Mouse (Mus musculus): Measurements from ENCODE around the gene Usp32. TPM values are rescaled to one million over a fixed set of nuclear protein-coding genes. Genes with fewer than 3 reads are reported as not detected.

The Usp32 gene
- total and polyA plus RNA-seq, 2 experiments from 2014 or later, result 2.3 to 20.7 TPM

DNA sequence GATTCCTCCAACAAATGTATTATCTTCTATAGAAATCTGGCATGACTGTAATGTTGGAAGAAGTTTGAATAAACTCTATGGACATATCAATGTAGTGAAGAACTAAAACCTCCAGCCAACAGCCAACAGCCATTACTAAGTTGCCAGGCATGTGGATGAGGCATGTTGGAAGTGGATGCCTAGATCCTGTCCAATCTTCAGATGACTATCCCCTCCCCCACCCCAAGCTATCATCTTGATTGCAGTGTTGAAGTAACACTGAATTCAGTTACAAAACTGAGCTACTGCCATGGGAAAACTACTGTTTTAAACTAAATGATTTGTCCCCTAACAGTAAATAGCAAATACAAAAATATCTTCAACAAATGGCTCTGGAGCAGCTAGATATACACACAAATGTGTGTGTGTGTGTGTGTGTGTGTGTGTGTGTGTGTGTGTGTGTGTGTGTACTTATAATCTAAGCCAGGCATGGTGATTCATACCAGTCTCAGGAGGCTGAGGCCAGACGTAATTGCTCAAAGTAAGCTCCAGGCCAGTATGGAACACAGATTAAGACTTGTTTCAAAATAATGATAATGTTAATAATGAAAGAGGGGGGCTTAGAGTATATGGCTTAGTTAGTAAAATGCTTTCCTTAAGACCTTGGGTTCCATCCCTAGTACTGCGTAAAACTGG lies 12.4 kb upstream of the Usp32 start:
- no peak for DNase-seq (ENCODE audit: low spot score)

GRCm38 (mm10) chr11:85138776-85139474 lies 1.0 kb downstream of the Usp32 start:
- Histone ChIP-seq H3K27me3 (ENCODE audit: control insufficient read depth, insufficient read depth, low read length) (no peaks in the 10 kb centered on the region), H3K27ac (ENCODE audit: low read depth) (peak overlapping the region; percentile 88), H3K4me1 (ENCODE audit: control insufficient read depth, insufficient read depth) (no peaks in the 10 kb centered on the region), H3K4me3 (ENCODE audit: low read depth, low read length) (peak overlapping the region; percentile 96), H3K9ac (replicated peaks; ENCODE audit: low read depth, low read length) (peak overlapping the region; percentile 93), H3K9me3 (replicated peaks; ENCODE audit: control insufficient read depth, low read length) (no peaks in the 10 kb centered on the region), H3K36me3 (replicated peaks; ENCODE audit: control insufficient read depth, insufficient read depth, low read length) (no peaks in the 10 kb centered on the region), H3K4me2 (ENCODE audit: low read depth, low read length) (peak overlapping the region; percentile 77)
- TF ChIP-seq CTCF (IDR thresholded peaks at IDR 0.05; ENCODE audit: low read depth) (no peak), EP300 (IDR thresholded peaks at IDR 0.05; ENCODE audit: low read depth) (no peak)
- 1% methylated on average over 17 of the region's 17 CpGs for WGBS
- ATAC-seq (ENCODE audit: insufficient read depth, low read depth), result no peak
- peak; percentile 61 for DNase-seq (ENCODE audit: low spot score)

More for the DNA sequence above, 12.4 kb upstream of the Usp32 start:
- Histone ChIP-seq H3K4me1 (ENCODE audit: control insufficient read depth, insufficient read depth) (no peaks in the 10 kb centered on the region), H3K9ac (replicated peaks; ENCODE audit: low read depth, low read length) (no peak overlapping the region), H3K4me3 (ENCODE audit: low read depth, low read length) (no peak overlapping the region), H3K27ac (ENCODE audit: low read depth) (no peak overlapping the region), H3K36me3 (replicated peaks; ENCODE audit: control insufficient read depth, insufficient read depth, low read length) (no peaks in the 10 kb centered on the region), H3K9me3 (replicated peaks; ENCODE audit: control insufficient read depth, low read length) (no peaks in the 10 kb centered on the region), H3K4me2 (ENCODE audit: low read depth, low read length) (no peak overlapping the region), H3K27me3 (ENCODE audit: control insufficient read depth, insufficient read depth, low read length) (no peaks in the 10 kb centered on the region)
- no peak for ATAC-seq (ENCODE audit: insufficient read depth, low read depth)
- 72% methylated on average over 2 of the region's 2 CpGs for WGBS
- TF ChIP-seq EP300 (IDR thresholded peaks at IDR 0.05; ENCODE audit: low read depth) (no peak), CTCF (IDR thresholded peaks at IDR 0.05; ENCODE audit: low read depth) (no peak)

GRCm38 (mm10) chr11:85131542-85131941 lies 8.4 kb downstream of the Usp32 start:
- WGBS, result 78% methylated on average over 2 of the region's 2 CpGs
- H3K4me1 ChIP-seq (ENCODE audit: control insufficient read depth, insufficient read depth), result 0 out of 2 replicates have a peak, but pooled peaks cover 2% of the 10 kb centered on the region
- H3K4me3 ChIP-seq (ENCODE audit: low read depth, low read length), result no peak overlapping the region
- ATAC-seq (ENCODE audit: insufficient read depth, low read depth) (no peak), DNase-seq (ENCODE audit: low spot score) (no peak)
- H3K9ac ChIP-seq (replicated peaks; ENCODE audit: low read depth, low read length), result no peak overlapping the region
- H3K4me2 ChIP-seq (ENCODE audit: low read depth, low read length), result no peak overlapping the region
- TF ChIP-seq EP300 (IDR thresholded peaks at IDR 0.05; ENCODE audit: low read depth), result no peak
- no peak for TF ChIP-seq CTCF (IDR thresholded peaks at IDR 0.05; ENCODE audit: low read depth)
- H3K9me3 ChIP-seq (replicated peaks; ENCODE audit: control insufficient read depth, low read length), result no peaks in the 10 kb centered on the region
- no peaks in the 10 kb centered on the region for H3K36me3 ChIP-seq (replicated peaks; ENCODE audit: control insufficient read depth, insufficient read depth, low read length)
- H3K27ac ChIP-seq (ENCODE audit: low read depth), result no peak overlapping the region
- H3K27me3 ChIP-seq (ENCODE audit: control insufficient read depth, insufficient read depth, low read length), result no peaks in the 10 kb centered on the region

DNA sequence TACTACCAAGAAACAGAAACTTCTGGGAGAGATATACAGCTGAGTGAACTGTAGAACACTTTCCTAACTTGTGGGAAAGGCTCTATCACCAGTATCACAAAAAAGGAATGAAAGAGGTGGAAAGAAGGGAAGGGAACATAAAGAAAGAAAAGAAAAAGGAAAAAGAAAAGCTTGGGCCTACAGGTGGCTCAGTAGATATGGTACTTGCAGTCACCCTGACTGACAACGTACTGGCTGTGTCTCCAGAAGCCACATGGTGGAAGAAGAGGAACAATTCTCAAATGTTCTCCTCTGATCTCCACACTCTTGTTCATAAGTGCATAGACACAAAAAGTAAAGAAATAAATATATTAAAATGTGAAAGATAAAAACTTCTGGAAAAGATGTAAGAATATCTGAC lies 11.1 kb downstream of the Usp32 start:
- TF ChIP-seq EP300 (IDR thresholded peaks at IDR 0.05; ENCODE audit: low read depth), result no peak
- TF ChIP-seq CTCF (IDR thresholded peaks at IDR 0.05; ENCODE audit: low read depth), result no peak

DNA sequence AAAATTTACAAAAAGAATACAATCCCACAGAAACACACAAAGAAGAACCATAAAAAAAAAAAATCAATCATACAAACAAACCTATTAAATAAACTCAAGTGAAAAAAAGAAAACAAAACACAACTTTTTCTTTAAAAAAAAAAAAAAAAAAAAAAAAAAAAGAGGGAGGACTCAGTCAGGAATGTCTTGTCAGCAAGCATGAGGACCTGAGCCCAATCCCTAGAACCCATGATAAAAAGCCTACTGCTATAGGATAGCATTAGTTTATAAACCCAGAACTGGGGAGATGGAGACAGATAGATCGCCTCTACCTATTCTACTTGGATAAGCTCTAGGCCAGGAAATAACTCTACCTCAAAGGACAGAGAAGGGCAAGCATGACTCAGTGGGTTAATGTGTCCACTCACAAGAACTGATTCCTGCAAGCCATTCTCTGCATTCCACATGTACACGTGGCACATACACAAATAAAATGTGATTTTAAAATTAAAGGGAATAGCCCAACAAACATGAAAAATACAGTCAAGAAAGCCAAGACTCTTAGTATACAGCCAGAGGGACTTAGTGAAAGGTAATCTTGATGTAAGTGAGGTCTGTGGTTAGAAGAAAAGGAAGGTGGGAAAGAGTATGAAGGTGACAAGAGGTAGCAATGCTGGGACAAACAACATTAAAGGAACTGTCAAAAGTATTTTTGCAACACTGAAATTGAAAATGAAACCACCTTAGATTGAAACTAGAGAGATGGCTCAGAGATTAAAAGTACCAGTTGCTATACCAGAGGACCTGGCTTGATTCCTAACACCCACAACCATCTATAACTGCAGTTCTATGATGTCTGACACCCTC lies 13.5 kb downstream of the Usp32 start:
- H3K9ac ChIP-seq (replicated peaks; ENCODE audit: low read depth, low read length), result no peak overlapping the region
- TF ChIP-seq EP300 (IDR thresholded peaks at IDR 0.05; ENCODE audit: low read depth), result no peak
- no peak for TF ChIP-seq CTCF (IDR thresholded peaks at IDR 0.05; ENCODE audit: low read depth)
- H3K4me2 ChIP-seq (ENCODE audit: low read depth, low read length), result no peak overlapping the region
- no peaks in the 10 kb centered on the region for H3K27me3 ChIP-seq (ENCODE audit: control insufficient read depth, insufficient read depth, low read length)
- H3K27ac ChIP-seq (ENCODE audit: low read depth), result no peak overlapping the region
- no peaks in the 10 kb centered on the region for H3K9me3 ChIP-seq (replicated peaks; ENCODE audit: control insufficient read depth, low read length)
- DNase-seq (ENCODE audit: low spot score), result no peak
- H3K36me3 ChIP-seq (replicated peaks; ENCODE audit: control insufficient read depth, insufficient read depth, low read length), result no peaks in the 10 kb centered on the region
- 0 out of 2 replicates have a peak, but pooled peaks cover 5% of the 10 kb centered on the region for H3K4me1 ChIP-seq (ENCODE audit: control insufficient read depth, insufficient read depth)
- no peak overlapping the region for H3K4me3 ChIP-seq (ENCODE audit: low read depth, low read length)
- ATAC-seq (ENCODE audit: insufficient read depth, low read depth), result no peak
- WGBS, result 56% methylated on average over 2 of the region's 2 CpGs

More for the DNA sequence above, 11.1 kb downstream of the Usp32 start:
- H3K27me3 ChIP-seq (ENCODE audit: control insufficient read depth, insufficient read depth, low read length), result no peaks in the 10 kb centered on the region
- DNase-seq (ENCODE audit: low spot score) (no peak), ATAC-seq (ENCODE audit: insufficient read depth, low read depth) (no peak)
- H3K9ac ChIP-seq (replicated peaks; ENCODE audit: low read depth, low read length), result no peak overlapping the region
- H3K4me3 ChIP-seq (ENCODE audit: low read depth, low read length), result no peak overlapping the region
- H3K4me1 ChIP-seq (ENCODE audit: control insufficient read depth, insufficient read depth), result 0 out of 2 replicates have a peak, but pooled peaks cover 5% of the 10 kb centered on the region
- no peak overlapping the region for H3K27ac ChIP-seq (ENCODE audit: low read depth)
- H3K9me3 ChIP-seq (replicated peaks; ENCODE audit: control insufficient read depth, low read length), result no peaks in the 10 kb centered on the region
- no peaks in the 10 kb centered on the region for H3K36me3 ChIP-seq (replicated peaks; ENCODE audit: control insufficient read depth, insufficient read depth, low read length)
- no peak overlapping the region for H3K4me2 ChIP-seq (ENCODE audit: low read depth, low read length)
- WGBS, result 81% methylated on average over 1 of the region's 1 CpGs

Data from heart, postnatal 0 days (tissue).